Mouse (Mus musculus): ENCODE results near the gene AU022252. TPM values are rescaled to one million over a fixed set of nuclear protein-coding genes. Genes with fewer than 3 reads are reported as not detected.

Gene AU022252
- total RNA-seq, 1 experiment from 2014 or later = 4.1 TPM

GRCm38 (mm10) chr4:119246688-119247225 lies 14.2 kb upstream of the AU022252 start:
- ATAC-seq (replicated peaks; ENCODE audit: insufficient number of reproducible peaks, low FRiP score, low TSS enrichment, poor library complexity, severe bottlenecking) = no peak

- no peak for ATAC-seq (replicated peaks; ENCODE audit: insufficient number of reproducible peaks, low FRiP score, low TSS enrichment, poor library complexity, severe bottlenecking)
Measured at GRCm38 (mm10) chr4:119245961-119246360, 13.4 kb upstream of the AU022252 start.

- ATAC-seq (replicated peaks; ENCODE audit: insufficient number of reproducible peaks, low FRiP score, low TSS enrichment, poor library complexity, severe bottlenecking) = no peak
Measured at GRCm38 (mm10) chr4:119245556-119245955, 13.0 kb upstream of the AU022252 start.

GRCm38 (mm10) chr4:119244468-119245240 lies 12.1 kb upstream of the AU022252 start:
- ATAC-seq (replicated peaks; ENCODE audit: insufficient number of reproducible peaks, low FRiP score, low TSS enrichment, poor library complexity, severe bottlenecking) = no peak

- ATAC-seq (replicated peaks; ENCODE audit: insufficient number of reproducible peaks, low FRiP score, low TSS enrichment, poor library complexity, severe bottlenecking) = no peak
Measured at GRCm38 (mm10) chr4:119242571-119242970, 10.1 kb upstream of the AU022252 start.

- ATAC-seq (replicated peaks; ENCODE audit: insufficient number of reproducible peaks, low FRiP score, low TSS enrichment, poor library complexity, severe bottlenecking) = no peak
Measured at GRCm38 (mm10) chr4:119241664-119242063, 9.2 kb upstream of the AU022252 start.

- ATAC-seq (replicated peaks; ENCODE audit: insufficient number of reproducible peaks, low FRiP score, low TSS enrichment, poor library complexity, severe bottlenecking) = peak; percentile 76
Measured at GRCm38 (mm10) chr4:119239181-119239682, 6.7 kb upstream of the AU022252 start.

GRCm38 (mm10) chr4:119238661-119239060 lies 6.1 kb upstream of the AU022252 start:
- ATAC-seq (replicated peaks; ENCODE audit: insufficient number of reproducible peaks, low FRiP score, low TSS enrichment, poor library complexity, severe bottlenecking) = no peak

GRCm38 (mm10) chr4:119234348-119234747 lies 1.8 kb upstream of the AU022252 start:
- ATAC-seq (replicated peaks; ENCODE audit: insufficient number of reproducible peaks, low FRiP score, low TSS enrichment, poor library complexity, severe bottlenecking) = no peak

- ATAC-seq (replicated peaks; ENCODE audit: insufficient number of reproducible peaks, low FRiP score, low TSS enrichment, poor library complexity, severe bottlenecking) = no peak
Measured at GRCm38 (mm10) chr4:119233256-119233901, 867 bp upstream of the AU022252 start.

- ATAC-seq (replicated peaks; ENCODE audit: insufficient number of reproducible peaks, low FRiP score, low TSS enrichment, poor library complexity, severe bottlenecking) = no peak
Measured at GRCm38 (mm10) chr4:119226751-119227150, 5.8 kb downstream of the AU022252 start.

GRCm38 (mm10) chr4:119225719-119226118 lies 6.8 kb downstream of the AU022252 start:
- ATAC-seq (replicated peaks; ENCODE audit: insufficient number of reproducible peaks, low FRiP score, low TSS enrichment, poor library complexity, severe bottlenecking) = no peak

GRCm38 (mm10) chr4:119224534-119224933 lies 8.0 kb downstream of the AU022252 start:
- no peak for ATAC-seq (replicated peaks; ENCODE audit: insufficient number of reproducible peaks, low FRiP score, low TSS enrichment, poor library complexity, severe bottlenecking)

GRCm38 (mm10) chr4:119223696-119224095 lies 8.8 kb downstream of the AU022252 start:
- ATAC-seq (replicated peaks; ENCODE audit: insufficient number of reproducible peaks, low FRiP score, low TSS enrichment, poor library complexity, severe bottlenecking) = peak; percentile 55

- ATAC-seq (replicated peaks; ENCODE audit: insufficient number of reproducible peaks, low FRiP score, low TSS enrichment, poor library complexity, severe bottlenecking) = no peak
Measured at GRCm38 (mm10) chr4:119218169-119218568, 14.3 kb downstream of the AU022252 start, which contains the start of gene Tmem269. Tmem269 (minus strand) TSS chr4:119218217.

- ATAC-seq (replicated peaks; ENCODE audit: insufficient number of reproducible peaks, low FRiP score, low TSS enrichment, poor library complexity, severe bottlenecking) = no peak
Measured at GRCm38 (mm10) chr4:119216667-119217066, 15.8 kb downstream of the AU022252 start.

GRCm38 (mm10) chr4:119204672-119205071 lies 27.8 kb downstream of the AU022252 start:
- no peak for ATAC-seq (replicated peaks; ENCODE audit: insufficient number of reproducible peaks, low FRiP score, low TSS enrichment, poor library complexity, severe bottlenecking)

GRCm38 (mm10) chr4:119198105-119198504 lies 34.4 kb downstream of the AU022252 start:
- ATAC-seq (replicated peaks; ENCODE audit: insufficient number of reproducible peaks, low FRiP score, low TSS enrichment, poor library complexity, severe bottlenecking) = no peak

GRCm38 (mm10) chr4:119195582-119196320 lies 36.8 kb downstream of the AU022252 start:
- no peak for ATAC-seq (replicated peaks; ENCODE audit: insufficient number of reproducible peaks, low FRiP score, low TSS enrichment, poor library complexity, severe bottlenecking)
